Mouse (Mus musculus) heart, postnatal 0 days (tissue): ENCODE measurements around the gene Wfdc10. TPM values are rescaled to one million over a fixed set of nuclear protein-coding genes. Genes with fewer than 3 reads are reported as not detected.

Source experiments
- ATAC-seq: fragments of 200-750 bp; cut with Nextera tagmentation; 2 replicates; pipeline ENCODE4 v1.8.0; 2017; ENCODE audit warnings: low read depth, moderate number of reproducible peaks, moderate library complexity; ENCODE audit not compliant: insufficient read depth
- DNase-seq: peaks from one replicate; pipeline ENCODE4 v3.0.0-alpha.2; 2016; ENCODE audit warnings: low spot score
- H3K27ac ChIP-seq: fragments of 300-500 bp; sonication (generic); 2 replicates; pipeline ENCODE4 v1.5.1; 2014; ENCODE audit warnings: low read depth, mild to moderate bottlenecking
- H3K27me3 ChIP-seq: fragments of 300-500 bp; sonication (generic); 2 replicates; pipeline ENCODE4 v1.6.1; 2014; ENCODE audit warnings: low read length, mixed read lengths; ENCODE audit not compliant: control insufficient read depth, insufficient read depth
- H3K36me3 ChIP-seq: fragments of 300-500 bp; sonication (generic); replicated peaks from 2 replicates; pipeline ENCODE4 v1.6.1; 2014; ENCODE audit warnings: low read length, mixed read lengths; ENCODE audit not compliant: control insufficient read depth, insufficient read depth
- H3K4me1 ChIP-seq: fragments of 300-500 bp; sonication (generic); 2 replicates; pipeline ENCODE4 v1.6.1; 2014; ENCODE audit warnings: antibody characterized with exemption; ENCODE audit not compliant: control insufficient read depth, insufficient read depth
- H3K4me2 ChIP-seq: fragments of 300-500 bp; sonication (generic); 2 replicates; pipeline ENCODE4 v1.6.1; 2014; ENCODE audit warnings: low read depth, mild to moderate bottlenecking, low read length, moderate library complexity
- H3K4me3 ChIP-seq: fragments of 300-500 bp; sonication (generic); 2 replicates; pipeline ENCODE4 v1.5.1; 2014; ENCODE audit warnings: low read depth, low read length
- H3K9ac ChIP-seq: fragments of 300-500 bp; sonication (generic); replicated peaks from 2 replicates; pipeline ENCODE4 v1.6.1; 2014; ENCODE audit warnings: low read depth, low read length, mixed read lengths
- H3K9me3 ChIP-seq: fragments of 300-500 bp; sonication (generic); replicated peaks from 2 replicates; pipeline ENCODE4 v1.6.1; 2016; ENCODE audit warnings: low read length; ENCODE audit not compliant: control insufficient read depth
- CTCF ChIP-seq: IDR thresholded peaks from 2 replicates; pipeline ENCODE4 v1.5.1; 2016; ENCODE audit warnings: antibody characterized with exemption, control low read depth, low read depth
- EP300 ChIP-seq: IDR thresholded peaks from 2 replicates; pipeline ENCODE4 v1.6.1; 2016; ENCODE audit warnings: antibody characterized with exemption, low read depth
- WGBS: fragments of 180-500 bp; shearing (Covaris S2); extraction: QIAGEN DNeasy Blood & Tissue Kit; methylation state at CpG from one replicate; pipeline ENCODE4 v1.1.7; 2014; 5-methylcytosine and 5-hydroxymethylcytosine counted together
- polyA plus RNA-seq: library from polyadenylated mRNA; unstranded; fragments of >200 nt; fragmentation: Nextera tagmentation; extraction: Ambion mirVana; gene quantifications from 2 replicates; pipeline ENCODE4 v1.2.1, GENCODE M21; 2015
- total RNA-seq: library from RNA; depleted of rRNA; stranded (reverse); fragments of >200 nt; gene quantifications from 2 replicates; pipeline ENCODE4 v1.2.3, GENCODE M21; 2014; ENCODE audit warnings: low replicate concordance; rRNA removed

Gene Wfdc10
- total and polyA plus RNA-seq, 2 experiments from 2014 or later: not detected

GRCm38 (mm10) chr2:164701761-164702160, 45.9 kb downstream of the Wfdc10 start:
- TF ChIP-seq CTCF (no peak), EP300 (no peak)
- no peak for ATAC-seq
- no peak for DNase-seq
- Histone ChIP-seq H3K4me1 (no peaks in the 10 kb centered on the region), H3K27me3 (0 out of 2 replicates have a peak, but pooled peaks cover 3% of the 10 kb centered on the region), H3K9ac (no peak overlapping the region), H3K9me3 (no peaks in the 10 kb centered on the region), H3K4me2 (no peak overlapping the region), H3K4me3 (no peak overlapping the region), H3K36me3 (no peaks in the 10 kb centered on the region), H3K27ac (no peak overlapping the region)
- WGBS: 77% methylated on average over 5 of the region's 5 CpGs

- no peak for ATAC-seq
- Histone ChIP-seq H3K27me3 (0 out of 2 replicates have a peak, but pooled peaks cover 3% of the 10 kb centered on the region), H3K36me3 (no peaks in the 10 kb centered on the region), H3K9me3 (no peaks in the 10 kb centered on the region), H3K27ac (no peak overlapping the region), H3K4me3 (no peak overlapping the region), H3K4me2 (no peak overlapping the region), H3K9ac (no peak overlapping the region), H3K4me1 (no peaks in the 10 kb centered on the region)
- WGBS: 68% methylated on average over 5 of the region's 5 CpGs
- TF ChIP-seq EP300: no peak
- no peak for TF ChIP-seq CTCF
- DNase-seq: no peak
These were observed 48.4 kb downstream of the Wfdc10 start for GRCm38 (mm10) chr2:164704235-164704634.

- no peak for ATAC-seq
- no peak overlapping the region for H3K4me2 ChIP-seq
- H3K9ac ChIP-seq: no peak overlapping the region
- 87% methylated on average over 6 of the region's 6 CpGs for WGBS
- DNase-seq: no peak
- no peaks in the 10 kb centered on the region for H3K4me1 ChIP-seq
- H3K4me3 ChIP-seq: no peak overlapping the region
- H3K36me3 ChIP-seq: no peaks in the 10 kb centered on the region
- no peak overlapping the region for H3K27ac ChIP-seq
- no peaks in the 10 kb centered on the region for H3K9me3 ChIP-seq
- H3K27me3 ChIP-seq: 0 out of 2 replicates have a peak, but pooled peaks cover 3% of the 10 kb centered on the region
- TF ChIP-seq CTCF (no peak), EP300 (no peak)
These were observed 49.5 kb downstream of the Wfdc10 start for GRCm38 (mm10) chr2:164705328-164705727.

DNA sequence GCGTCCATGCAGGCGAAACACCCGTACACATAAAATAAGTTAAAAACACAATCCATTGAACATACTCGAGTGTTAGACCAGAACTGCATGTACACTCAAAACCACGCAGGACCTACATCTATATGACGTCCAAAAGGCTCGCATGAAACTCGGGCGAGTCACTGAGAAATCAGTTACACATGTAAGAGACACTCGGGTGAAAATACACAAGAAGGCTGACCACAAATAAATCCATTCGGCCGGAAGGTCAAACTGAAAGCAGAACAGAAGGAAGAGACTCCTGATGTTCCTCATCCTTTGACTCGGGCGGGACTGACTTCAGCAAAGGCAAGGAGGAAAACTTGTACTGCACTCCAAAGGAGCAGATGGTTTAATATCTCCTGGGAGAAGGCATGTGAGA, 50.1 kb downstream of the Wfdc10 start:
- no peaks in the 10 kb centered on the region for H3K27me3 ChIP-seq
- ATAC-seq: no peak
- TF ChIP-seq CTCF (no peak), EP300 (no peak)
- no peak overlapping the region for H3K27ac ChIP-seq
- WGBS: 88% methylated on average over 14 of the region's 14 CpGs
- no peaks in the 10 kb centered on the region for H3K9me3 ChIP-seq
- no peak overlapping the region for H3K9ac ChIP-seq
- no peak for DNase-seq
- H3K36me3 ChIP-seq: no peaks in the 10 kb centered on the region
- H3K4me3 ChIP-seq: no peak overlapping the region
- no peak overlapping the region for H3K4me2 ChIP-seq
- no peaks in the 10 kb centered on the region for H3K4me1 ChIP-seq

Other genes starting within 250 kb of the Wfdc10 start
Only the 30 nearest of the 31 such genes appear.
- 42.2 and 46.5 TPM in 2 replicates for gene Sdc4, start 212.2 kb upstream of the Wfdc10 start, total RNA-seq
- 30.4 and 30.7 TPM in 2 replicates for gene Sdc4, start 212.2 kb upstream of the Wfdc10 start, polyA plus RNA-seq
- gene Sys1, start 199.1 kb upstream of the Wfdc10 start, total RNA-seq: 71.8 and 87.9 TPM in 2 replicates
- 37.6 and 39.1 TPM in 2 replicates for gene Sys1, start 199.1 kb upstream of the Wfdc10 start, polyA plus RNA-seq
- 6.7 and 34.3 TPM in 2 replicates for gene Gm20458, start 195.1 kb upstream of the Wfdc10 start, total RNA-seq
- 15.4 and 15.5 TPM in 2 replicates for gene Gm20458, start 195.1 kb upstream of the Wfdc10 start, polyA plus RNA-seq
- not detected in 2 replicates for gene Trp53tg5, start 182.3 kb upstream of the Wfdc10 start, total RNA-seq
- gene Trp53tg5, start 182.3 kb upstream of the Wfdc10 start, polyA plus RNA-seq: not detected in 2 replicates
- 22.3 and 26.6 TPM in 2 replicates for gene Dbndd2, start 169.9 kb upstream of the Wfdc10 start, total RNA-seq
- 16.8 and 16.9 TPM in 2 replicates for gene Dbndd2, start 169.9 kb upstream of the Wfdc10 start, polyA plus RNA-seq
- gene Pigt, start 158.5 kb upstream of the Wfdc10 start, total RNA-seq: 45.0 and 51.0 TPM in 2 replicates
- gene Pigt, start 158.5 kb upstream of the Wfdc10 start, polyA plus RNA-seq: 30.9 and 32.0 TPM in 2 replicates
- 2.9 and 8.5 TPM in 2 replicates for gene Wfdc2, start 93.6 kb upstream of the Wfdc10 start, total RNA-seq
- gene Wfdc2, start 93.6 kb upstream of the Wfdc10 start, polyA plus RNA-seq: 0.74 and 23.0 TPM in 2 replicates
- not detected in 2 replicates for gene Spint3, start 82.6 kb upstream of the Wfdc10 start, total RNA-seq
- not detected in 2 replicates for gene Spint3, start 82.6 kb upstream of the Wfdc10 start, polyA plus RNA-seq
- not detected in 2 replicates for gene Wfdc6a, start 70.6 kb upstream of the Wfdc10 start, total RNA-seq
- gene Wfdc6a, start 70.6 kb upstream of the Wfdc10 start, polyA plus RNA-seq: 0.25 and 0.30 TPM in 2 replicates
- gene Eppin, start 62.5 kb upstream of the Wfdc10 start, total RNA-seq: not detected in 2 replicates
- gene Eppin, start 62.5 kb upstream of the Wfdc10 start, polyA plus RNA-seq: not detected in 2 replicates
- not detected in 2 replicates for gene Wfdc6b, start 42.5 kb upstream of the Wfdc10 start, total RNA-seq
- not detected in 2 replicates for gene Wfdc6b, start 42.5 kb upstream of the Wfdc10 start, polyA plus RNA-seq
- not detected in 2 replicates for gene Wfdc8, start 42.4 kb upstream of the Wfdc10 start, total RNA-seq
- not detected in 2 replicates for gene Wfdc8, start 42.4 kb upstream of the Wfdc10 start, polyA plus RNA-seq
- gene Wfdc16, start 17.2 kb upstream of the Wfdc10 start, total RNA-seq: not detected in 2 replicates
- gene Wfdc16, start 17.2 kb upstream of the Wfdc10 start, polyA plus RNA-seq: not detected in 2 replicates
- gene Wfdc9, start 537 bp downstream of the Wfdc10 start, total RNA-seq: not detected in 2 replicates
- gene Wfdc9, start 537 bp downstream of the Wfdc10 start, polyA plus RNA-seq: not detected in 2 replicates
- not detected in 2 replicates for gene Wfdc11, start 18.0 kb downstream of the Wfdc10 start, total RNA-seq
- not detected in 2 replicates for gene Wfdc11, start 18.0 kb downstream of the Wfdc10 start, polyA plus RNA-seq
- gene Wfdc13, start 29.1 kb downstream of the Wfdc10 start, total RNA-seq: not detected in 2 replicates
- not detected in 2 replicates for gene Wfdc13, start 29.1 kb downstream of the Wfdc10 start, polyA plus RNA-seq
- not detected in 2 replicates for gene Spint4, start 42.5 kb downstream of the Wfdc10 start, total RNA-seq
- gene Spint4, start 42.5 kb downstream of the Wfdc10 start, polyA plus RNA-seq: not detected in 2 replicates
- gene Spint5, start 59.3 kb downstream of the Wfdc10 start, total RNA-seq: not detected in 2 replicates
- gene Spint5, start 59.3 kb downstream of the Wfdc10 start, polyA plus RNA-seq: not detected in 2 replicates
- not detected in 2 replicates for gene Wfdc3, start 89.9 kb downstream of the Wfdc10 start, total RNA-seq
- 0.46 and 0.51 TPM in 2 replicates for gene Wfdc3, start 89.9 kb downstream of the Wfdc10 start, polyA plus RNA-seq
- gene Dnttip1, start 89.9 kb downstream of the Wfdc10 start, total RNA-seq: 8.9 and 19.1 TPM in 2 replicates
- gene Dnttip1, start 89.9 kb downstream of the Wfdc10 start, polyA plus RNA-seq: 42.8 and 43.3 TPM in 2 replicates
- gene Ube2c, start 113.9 kb downstream of the Wfdc10 start, total RNA-seq: 175 and 320 TPM in 2 replicates
- gene Ube2c, start 113.9 kb downstream of the Wfdc10 start, polyA plus RNA-seq: 116 and 117 TPM in 2 replicates
- 4.9 and 5.0 TPM in 2 replicates for gene Tnnc2, start 123.9 kb downstream of the Wfdc10 start, total RNA-seq
- gene Tnnc2, start 123.9 kb downstream of the Wfdc10 start, polyA plus RNA-seq: 0.18 and 0.25 TPM in 2 replicates
- gene Snx21, start 129.8 kb downstream of the Wfdc10 start, total RNA-seq: 46.4 and 98.1 TPM in 2 replicates
- gene Snx21, start 129.8 kb downstream of the Wfdc10 start, polyA plus RNA-seq: 29.8 and 30.8 TPM in 2 replicates
- gene Acot8, start 148.8 kb downstream of the Wfdc10 start, total RNA-seq: 10.6 and 28.9 TPM in 2 replicates
- gene Acot8, start 148.8 kb downstream of the Wfdc10 start, polyA plus RNA-seq: 11.4 and 14.1 TPM in 2 replicates
- gene Zswim3, start 149.1 kb downstream of the Wfdc10 start, total RNA-seq: 0.93 and 2.8 TPM in 2 replicates
- gene Zswim3, start 149.1 kb downstream of the Wfdc10 start, polyA plus RNA-seq: 3.3 and 3.4 TPM in 2 replicates
- gene Zswim1, start 166.6 kb downstream of the Wfdc10 start, total RNA-seq: 5.4 TPM in 2 replicates
- 7.0 and 7.4 TPM in 2 replicates for gene Zswim1, start 166.6 kb downstream of the Wfdc10 start, polyA plus RNA-seq
- not detected in 2 replicates for gene Spata25, start 172.5 kb downstream of the Wfdc10 start, total RNA-seq
- gene Spata25, start 172.5 kb downstream of the Wfdc10 start, polyA plus RNA-seq: not detected in 2 replicates
- gene Ctsa, start 176.8 kb downstream of the Wfdc10 start, total RNA-seq: 259 and 263 TPM in 2 replicates
- 133 and 134 TPM in 2 replicates for gene Ctsa, start 176.8 kb downstream of the Wfdc10 start, polyA plus RNA-seq
- 57.1 and 103 TPM in 2 replicates for gene Neurl2, start 177.4 kb downstream of the Wfdc10 start, total RNA-seq
- 68.4 and 76.5 TPM in 2 replicates for gene Neurl2, start 177.4 kb downstream of the Wfdc10 start, polyA plus RNA-seq
- 7.7 and 10.4 TPM in 2 replicates for gene Pltp, start 201.7 kb downstream of the Wfdc10 start, total RNA-seq
- gene Pltp, start 201.7 kb downstream of the Wfdc10 start, polyA plus RNA-seq: 8.3 and 8.6 TPM in 2 replicates